8 mouse cellular contexts compared by ENCODE assay signal in genomic region chr7:96915452-96916105, GRCm38 (mm10). TPM values are rescaled to one million over a fixed set of nuclear protein-coding genes. Genes with fewer than 3 reads are reported as not detected.
DNase-seq lines count a peak whose midpoint lies in the region; ATAC-seq and TF ChIP-seq lines count a peak whose summit lies in the region.

No protein-coding gene starts in this region.

- no peak for TF ChIP-seq EP300 in MEL (IDR thresholded peaks at IDR 0.05; ENCODE audit: low read depth in 1 of 2, low read length in 2 of 2)

- H3K27ac ChIP-seq in MEL (ENCODE audit: control insufficient read depth, low read depth, low read length): no peak overlapping the region
- no peak overlapping the region for H3K27ac ChIP-seq in intestine, postnatal 0 days (ENCODE audit: low read depth, low read length)

- H3K79me2 ChIP-seq in MEL (ENCODE audit: control insufficient read depth, insufficient read depth, low read length, poor library complexity): no peaks in the 10 kb centered on the region

- no peaks in the 10 kb centered on the region for H3K27me3 ChIP-seq in MEL (ENCODE audit: control insufficient read depth in 1 of 2, insufficient read depth in 2 of 2, low read length in 2 of 2)
- no peaks in the 10 kb centered on the region for H3K27me3 ChIP-seq in intestine, postnatal 0 days (replicated peaks; ENCODE audit: control insufficient read depth, insufficient read depth, low read length)

- ATAC-seq in intestine, postnatal 0 days: no peak

- no peak for TF ChIP-seq POLR2A in MEL (IDR thresholded peaks at IDR 0.05; ENCODE audit: control insufficient read depth in 1 of 2, insufficient read depth in 1 of 2, low read depth in 1 of 2, low read length in 2 of 2, poor library complexity in 1 of 2)

- no peak overlapping the region for H3K4me2 ChIP-seq in intestine, postnatal 0 days (replicated peaks; ENCODE audit: low read depth)

- peak; percentile 71 for DNase-seq in 416B (ENCODE audit: low read depth)
- DNase-seq in MEL (ENCODE audit: low read depth, low spot score): peak; percentile 80
- DNase-seq in cerebellum, adult 9-11 months: peak; percentile 54
- peak; percentile 56 to 67 for DNase-seq in frontal cortex, postnatal 36 days (ENCODE audit: low spot score in 2 of 2)
- DNase-seq in liver: peak; percentile 32
- peak; percentile 74 for DNase-seq in naive thymus-derived CD4-positive, alpha-beta T cell, adult 2 months (ENCODE audit: low read depth)
- DNase-seq in testis, postnatal 10 days (ENCODE audit: low spot score): peak; percentile 53

- H3K4me1 ChIP-seq in MEL (ENCODE audit: control insufficient read depth in 1 of 2, insufficient read depth in 2 of 2, low read length in 2 of 2): peaks cover 0 to 9% of the 10 kb centered on the region in 2 experiments; a peak in 2 of 4 replicates
- H3K4me1 ChIP-seq in intestine, postnatal 0 days (replicated peaks; ENCODE audit: control insufficient read depth, insufficient read depth, low read length): no peaks in the 10 kb centered on the region

- no peaks in the 10 kb centered on the region for H3K36me3 ChIP-seq in MEL (ENCODE audit: control insufficient read depth in 1 of 2, insufficient read depth in 2 of 2, low read length in 2 of 2)
- no peaks in the 10 kb centered on the region for H3K36me3 ChIP-seq in intestine, postnatal 0 days (ENCODE audit: control insufficient read depth, insufficient read depth)

- WGBS in intestine, postnatal 0 days: 0% methylated on average over 2 of the region's 2 CpGs

- no peak overlapping the region for H3K4me3 ChIP-seq in MEL (ENCODE audit: control insufficient read depth in 1 of 2, insufficient read depth in 1 of 2, low read depth in 2 of 2, low read length in 2 of 2)
- no peak overlapping the region for H3K4me3 ChIP-seq in intestine, postnatal 0 days (ENCODE audit: low read depth, low read length)

- H3K9ac ChIP-seq in MEL (ENCODE audit: control insufficient read depth, low read depth, low read length, poor library complexity, severe bottlenecking): no peak overlapping the region
- H3K9ac ChIP-seq in intestine, postnatal 0 days (ENCODE audit: low read depth, low read length): no peak overlapping the region

- H3K9me3 ChIP-seq in MEL (replicated peaks; ENCODE audit: insufficient read depth, low read length): no peaks in the 10 kb centered on the region
- no peaks in the 10 kb centered on the region for H3K9me3 ChIP-seq in intestine, postnatal 0 days (ENCODE audit: control insufficient read depth)

- TF ChIP-seq CTCF in MEL (IDR thresholded peaks at IDR 0.05 in 2 of 3, conservative IDR thresholded peaks at IDR 0.05 in 1 of 3; ENCODE audit: control insufficient read depth in 1 of 3, insufficient read depth in 1 of 3, low read depth in 2 of 3, low read length in 3 of 3, poor library complexity in 1 of 3, severe bottlenecking in 1 of 3): peak; percentile 69 to 90 (median 75)
- peak; percentile 93 for TF ChIP-seq CTCF in intestine, postnatal 0 days (IDR thresholded peaks at IDR 0.05; ENCODE audit: low read depth)

- TF ChIP-seq RAD21 in MEL (IDR thresholded peaks at IDR 0.05; ENCODE audit: low read depth, low read length): peak; percentile 96

TF ChIP-seq in MEL, 35 proteins besides CTCF, POLR2A, EP300 and RAD21:
- TF ChIP-seq SIN3A (IDR thresholded peaks at IDR 0.05; ENCODE audit: low read length) (no peak), MEF2A (IDR thresholded peaks at IDR 0.05; ENCODE audit: extremely low read depth, insufficient replicate concordance, low read depth, low read length, poor library complexity, severe bottlenecking) (no peak), USF2 (IDR thresholded peaks at IDR 0.05; ENCODE audit: borderline replicate concordance in 1 of 2, insufficient read depth in 1 of 2, low read depth in 1 of 2, low read length in 2 of 2) (no peak), USF1 (IDR thresholded peaks at IDR 0.05; ENCODE audit: low read depth, low read length) (no peak), ZC3H11A (IDR thresholded peaks at IDR 0.05; ENCODE audit: low read depth, low read length) (peak; percentile 94), POLR2AphosphoS2 (IDR thresholded peaks at IDR 0.05; ENCODE audit: low read length) (no peak), KAT2A (conservative IDR thresholded peaks at IDR 0.05; ENCODE audit: low read depth, low read length) (no peak), BHLHE40 (IDR thresholded peaks at IDR 0.05; ENCODE audit: borderline replicate concordance, low read depth, low read length) (peak; percentile 39; the same call in 1 of the 2 replicates), ZKSCAN1 (IDR thresholded peaks at IDR 0.05; ENCODE audit: low read depth, low read length) (no peak), ZMIZ1 (IDR thresholded peaks at IDR 0.05; ENCODE audit: low read depth, low read length) (no peak), SMC3 (IDR thresholded peaks at IDR 0.05; ENCODE audit: low read depth, low read length) (peak; percentile 92), RCOR1 (IDR thresholded peaks at IDR 0.05; ENCODE audit: low read depth, low read length) (no peak), MYC (IDR thresholded peaks at IDR 0.05; ENCODE audit: low read depth, low read length) (0 out of 2 replicates have a peak, but pooled peaks have one; percentile 34)
TF ChIP-seq in MEL: peak in this region for 4.

RNA-seq across cellular contexts. Expression of gene Nars2, which starts 35.7 kb away (rescaled TPM):
- 12.7 and 14.7 TPM in 2 replicates for total RNA-seq in MEL (2012; rRNA removed)
- 10 to 100 TPM in 1 of 2 experiments, not detected in 1; 22.9 TPM for polyA plus RNA-seq in MEL (2012; ENCODE audit: insufficient read depth in 1 of 2, insufficient read length in 2 of 2, low read depth in 1 of 2, low replicate concordance in 2 of 2, missing spikeins in 1 of 2)
- 10.7 and 11.5 TPM in 2 replicates for polyA plus RNA-seq in intestine, postnatal 0 days (2015; fragmentation: Nextera tagmentation; extraction: Ambion mirVana)
